Mouse (Mus musculus) heart, adult 2 months (tissue): ENCODE measurements around the gene Wnt5b. TPM values are rescaled to one million over a fixed set of nuclear protein-coding genes. Genes with fewer than 3 reads are reported as not detected.

Experiments used
- DNase-seq, 2 experiments: peaks; one replicate each; pipeline ENCODE4 v3.0.0; 2021
- H3K27ac ChIP-seq: fragments of 200-600 bp; 2 replicates; pipeline ENCODE4 v1.8.1; 2022
- H3K27me3 ChIP-seq: fragments of 200-500 bp; 2 replicates; pipeline ENCODE4 v1.6.1; 2012; ENCODE audit warnings: mild to moderate bottlenecking, low read length, inconsistent platforms, mixed read lengths; ENCODE audit not compliant: control insufficient read depth, insufficient read depth
- H3K36me3 ChIP-seq: fragments of 200-500 bp; 2 replicates; pipeline ENCODE4 v1.6.1; 2012; ENCODE audit warnings: low read length, inconsistent platforms; ENCODE audit not compliant: control insufficient read depth, insufficient read depth
- H3K4me1 ChIP-seq: fragments of 200-500 bp; 2 replicates; pipeline ENCODE4 v1.6.1; 2011; ENCODE audit warnings: low read length; ENCODE audit not compliant: control insufficient read depth, insufficient read depth
- H3K4me3 ChIP-seq: fragments of 200-600 bp; 2 replicates; pipeline ENCODE4 v1.8.1; 2022
- H3K79me2 ChIP-seq: fragments of 200-500 bp; replicated peaks from 2 replicates; pipeline ENCODE4 v1.6.1; 2012; ENCODE audit warnings: mild to moderate bottlenecking, inconsistent platforms, low read length, moderate library complexity, mixed read lengths; ENCODE audit not compliant: control insufficient read depth, insufficient read depth
- H3K9ac ChIP-seq: fragments of 200-500 bp; 2 replicates; pipeline ENCODE4 v1.6.1; 2012; ENCODE audit warnings: low read depth, mild to moderate bottlenecking, control low read depth, inconsistent platforms, low read length, mixed read lengths
- CTCF ChIP-seq: fragments of 200-600 bp; IDR thresholded peaks from 2 replicates; pipeline ENCODE4 v1.8.1; 2022; ENCODE audit warnings: antibody characterized with exemption, mild to moderate bottlenecking, moderate library complexity
- EP300 ChIP-seq: fragments of 200-500 bp; IDR thresholded peaks from 2 replicates; pipeline ENCODE4 v1.6.1; 2011; ENCODE audit warnings: low read depth, low read length, control low read depth; ENCODE audit not compliant: insufficient read depth
- POLR2A ChIP-seq: fragments of 200-500 bp; IDR thresholded peaks from 2 replicates; pipeline ENCODE4 v1.6.1; 2011; ENCODE audit warnings: mild to moderate bottlenecking, low read depth, low read length, control low read depth; ENCODE audit not compliant: insufficient read depth
- WGBS: fragments of 180-500 bp; shearing (Covaris S2); methylation state at CpG from one replicate; pipeline ENCODE4 v1.1.7; 2018; 5-methylcytosine and 5-hydroxymethylcytosine counted together
- intact Hi-C: fragments of 180-260 bp; cut with DNase I; formaldehyde crosslinking; loops from one replicate; pipeline ENCODE4 v1.15.1; 2025
- polyA plus RNA-seq: library from polyadenylated mRNA; depleted of rRNA; stranded (reverse); fragments of >200 nt; gene quantifications from 2 replicates; pipeline ENCODE4 v1.2.3, GENCODE M21; 2012
- total RNA-seq, 2 experiments: library from RNA; stranded (reverse); gene quantifications; 2 replicates each; pipeline ENCODE4 v1.2.3; 2021

Wnt5b gene
- total and polyA plus RNA-seq, 3 experiments: 2.4 to 3.0 (median 2.9) TPM

GRCm38 (mm10) chr6:119430508-119430907 is 113.6 kb downstream of the Wnt5b start:
- Histone ChIP-seq H3K4me1 (no peaks in the 10 kb centered on the region), H3K27ac (no peak overlapping the region), H3K4me3 (no peak overlapping the region), H3K79me2 (no peaks in the 10 kb centered on the region), H3K9ac (no peak overlapping the region), H3K27me3 (no peaks in the 10 kb centered on the region), H3K36me3 (no peaks in the 10 kb centered on the region)
- peak; percentile 98 for TF ChIP-seq CTCF
- 0 out of 2 replicates have a peak, but pooled peaks have one; percentile 59 for TF ChIP-seq EP300
- TF ChIP-seq POLR2A: no peak
- WGBS: 18% methylated on average over 2 of the region's 2 CpGs
- intact Hi-C loops: loop anchor here (1.0 to 2.0 kb wide), 3 partner anchors 42 to 210 kb away; no protein-coding TSS in a partner anchor
- DNase-seq: peak; percentile 59 to 75

- Histone ChIP-seq H3K36me3 (no peaks in the 10 kb centered on the region), H3K9ac (no peak overlapping the region), H3K27me3 (no peaks in the 10 kb centered on the region), H3K4me3 (no peak overlapping the region), H3K79me2 (no peaks in the 10 kb centered on the region), H3K27ac (no peak overlapping the region), H3K4me1 (no peaks in the 10 kb centered on the region)
- 96% methylated on average over 13 of the region's 13 CpGs for WGBS
- no peak for TF ChIP-seq POLR2A
- TF ChIP-seq EP300: no peak
- DNase-seq: no peak
- intact Hi-C loops: no loop called here
Measured at GRCm38 (mm10) chr6:119429311-119429710, 114.8 kb downstream of the Wnt5b start.

DNA sequence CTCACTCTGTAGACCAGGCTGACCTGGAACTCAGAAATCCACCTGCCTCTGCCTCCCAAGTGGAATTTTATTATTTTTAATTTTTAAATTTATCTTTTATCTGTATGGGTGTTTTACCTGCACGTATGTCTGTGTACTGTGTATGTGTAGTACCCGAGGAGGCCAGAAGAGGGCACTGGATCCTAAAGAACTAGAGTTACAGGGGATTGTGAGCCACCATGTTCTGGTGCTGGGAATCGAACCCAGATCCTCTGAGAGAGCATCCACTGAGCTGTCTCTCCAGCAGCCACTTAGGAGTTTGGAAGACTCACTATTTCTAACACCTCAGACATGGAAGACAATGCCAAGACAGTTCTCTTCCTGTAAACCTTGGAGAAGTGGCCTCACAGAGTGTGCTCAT is 115.5 kb downstream of the Wnt5b start:
- no peaks in the 10 kb centered on the region for H3K27me3 ChIP-seq
- peak; percentile 66 for TF ChIP-seq CTCF
- TF ChIP-seq EP300: no peak
- no peak for DNase-seq
- intact Hi-C loops: no loop called here
- no peak overlapping the region for H3K4me3 ChIP-seq
- H3K36me3 ChIP-seq: no peaks in the 10 kb centered on the region
- H3K9ac ChIP-seq: no peak overlapping the region
- no peaks in the 10 kb centered on the region for H3K79me2 ChIP-seq
- 84% methylated on average over 3 of the region's 3 CpGs for WGBS
- H3K27ac ChIP-seq: no peak overlapping the region
- no peaks in the 10 kb centered on the region for H3K4me1 ChIP-seq

DNA sequence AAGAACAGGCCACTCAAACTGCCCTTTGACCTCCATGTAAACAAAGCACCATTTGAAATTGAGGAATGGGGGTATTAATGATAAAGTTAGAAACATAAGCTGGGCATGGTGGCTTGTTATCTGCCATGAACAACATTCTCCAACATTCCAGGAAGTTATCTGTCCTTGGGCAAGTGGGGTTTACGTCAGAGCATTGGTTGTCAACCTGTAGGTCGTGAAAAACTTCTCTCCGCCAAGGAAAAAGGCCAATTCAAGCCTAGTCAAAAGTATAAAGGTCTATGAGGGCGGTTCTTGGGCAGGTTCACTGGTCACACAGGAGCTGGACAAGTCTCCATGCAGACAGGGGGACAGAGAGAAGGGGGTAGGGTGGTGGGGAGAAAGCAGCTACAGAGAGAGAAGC is 123.1 kb downstream of the Wnt5b start:
- intact Hi-C loops: loop anchor here (5.0 kb wide), 1 partner anchor 34 kb away; no protein-coding TSS in a partner anchor
- H3K9ac ChIP-seq: no peak overlapping the region
- 79% methylated on average over 4 of the region's 4 CpGs for WGBS
- no peaks in the 10 kb centered on the region for H3K27me3 ChIP-seq
- DNase-seq: no peak
- no peak overlapping the region for H3K4me3 ChIP-seq
- H3K36me3 ChIP-seq: no peaks in the 10 kb centered on the region
- peaks cover 11% of the 10 kb centered on the region for H3K4me1 ChIP-seq
- no peaks in the 10 kb centered on the region; the same call in 1 of the 2 replicates for H3K79me2 ChIP-seq
- TF ChIP-seq EP300 (no peak), CTCF (no peak), POLR2A (no peak)
- no peak overlapping the region for H3K27ac ChIP-seq

DNA sequence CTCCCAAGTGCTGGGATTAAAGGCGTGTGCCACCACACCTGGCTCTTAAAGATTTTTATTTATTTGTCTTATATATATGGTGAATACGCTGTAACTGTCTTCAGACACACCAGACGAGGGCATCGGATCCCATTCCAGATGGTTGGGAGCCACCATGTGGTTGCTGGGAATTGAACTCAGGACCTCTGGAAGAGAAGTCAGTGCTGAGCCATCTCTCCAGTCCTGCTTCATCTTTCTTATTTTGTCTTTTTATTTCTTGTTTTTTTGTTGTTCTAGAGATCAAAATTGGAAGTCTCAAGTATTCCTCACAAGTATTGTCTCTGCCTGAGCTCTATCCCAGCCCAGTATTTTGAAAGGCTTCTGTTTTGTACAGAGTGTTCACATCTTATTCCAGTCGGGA is 123.8 kb downstream of the Wnt5b start:
- DNase-seq: no peak
- intact Hi-C loops: loop anchor here (5.0 kb wide), 1 partner anchor 33 kb away; no protein-coding TSS in a partner anchor
- Histone ChIP-seq H3K4me3 (no peak overlapping the region), H3K27ac (no peak overlapping the region), H3K4me1 (peaks cover 11% of the 10 kb centered on the region), H3K27me3 (no peaks in the 10 kb centered on the region), H3K9ac (no peak overlapping the region), H3K36me3 (no peaks in the 10 kb centered on the region), H3K79me2 (no peaks in the 10 kb centered on the region; the same call in 1 of the 2 replicates)
- no peak for TF ChIP-seq EP300
- TF ChIP-seq CTCF: no peak
- no peak for TF ChIP-seq POLR2A
- 96% methylated on average over 5 of the region's 5 CpGs for WGBS

- H3K79me2 ChIP-seq: no peaks in the 10 kb centered on the region; the same call in 1 of the 2 replicates
- H3K27me3 ChIP-seq: no peaks in the 10 kb centered on the region
- intact Hi-C loops: no loop called here
- WGBS: 77% methylated on average over 7 of the region's 7 CpGs
- DNase-seq: no peak
- H3K27ac ChIP-seq: peak overlapping the region; percentile 94
- H3K4me1 ChIP-seq: peaks cover 13% of the 10 kb centered on the region
- TF ChIP-seq CTCF (no peak), POLR2A (no peak), EP300 (no peak)
- H3K4me3 ChIP-seq: no peak overlapping the region
- no peak overlapping the region for H3K9ac ChIP-seq
- no peaks in the 10 kb centered on the region for H3K36me3 ChIP-seq
Measured at GRCm38 (mm10) chr6:119419412-119419811, 124.7 kb downstream of the Wnt5b start.
